Mouse (Mus musculus) embryo, embryonic 9.5 days (tissue): Measurements from ENCODE around the gene Atl2.

Source experiments
- DNase-seq: peaks from one replicate; pipeline ENCODE4 v3.0.0-alpha.2; 2017; ENCODE audit errors: extremely low spot score

The Atl2 gene

GRCm38 (mm10) chr17:79818884-79819283 lies 77.0 kb downstream of the Atl2 start:
- no peak for DNase-seq

- peak; percentile 84 for DNase-seq
Measured at GRCm38 (mm10) chr17:79817995-79818394, 77.9 kb downstream of the Atl2 start.

- no peak for DNase-seq
Measured at GRCm38 (mm10) chr17:79817551-79817950, 78.4 kb downstream of the Atl2 start.

- no peak for DNase-seq
Measured at GRCm38 (mm10) chr17:79816896-79817295, 79.0 kb downstream of the Atl2 start.

- DNase-seq: no peak
Measured at GRCm38 (mm10) chr17:79810421-79810820, 85.5 kb downstream of the Atl2 start.

DNA sequence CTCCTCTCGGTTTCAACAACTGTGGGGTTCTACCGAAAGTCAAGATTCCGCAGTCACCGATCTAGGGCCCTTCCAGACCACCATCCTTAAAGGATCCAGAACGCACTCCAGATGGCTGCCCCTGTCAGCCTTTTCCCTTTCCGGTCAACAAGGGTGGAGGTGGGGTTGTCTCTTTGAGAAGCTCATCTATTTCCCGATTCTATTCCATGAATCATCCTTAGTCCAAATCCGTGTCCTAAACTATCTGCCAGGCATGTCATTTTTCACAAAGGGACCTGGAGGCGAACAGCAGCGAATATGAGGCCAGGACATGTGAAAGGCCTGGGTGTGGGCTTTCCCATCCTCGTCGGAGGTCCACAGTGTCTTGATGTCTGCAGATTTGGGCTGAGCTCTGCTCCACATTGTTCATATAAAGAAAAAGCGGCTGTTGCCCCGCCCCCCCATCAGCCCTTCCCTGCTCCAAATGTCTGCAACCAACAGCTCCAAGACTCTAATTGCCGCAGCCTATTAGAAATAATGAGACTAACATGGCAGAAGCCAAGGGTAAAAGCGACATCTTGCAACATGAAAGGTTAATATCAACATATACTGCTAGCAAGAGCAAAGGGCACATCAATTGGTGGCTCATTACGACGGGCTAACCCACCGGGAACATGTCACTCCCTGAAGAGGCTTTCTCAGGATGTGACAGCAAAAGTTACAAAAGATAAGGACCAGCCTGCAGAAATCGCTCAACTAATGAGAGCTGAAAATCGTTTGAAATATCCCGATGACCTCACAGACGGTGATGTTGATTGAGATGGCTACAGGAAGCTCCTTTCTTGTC lies 86.2 kb downstream of the Atl2 start:
- no peak for DNase-seq

GRCm38 (mm10) chr17:79807237-79807930 lies 88.5 kb downstream of the Atl2 start:
- DNase-seq: no peak

DNA sequence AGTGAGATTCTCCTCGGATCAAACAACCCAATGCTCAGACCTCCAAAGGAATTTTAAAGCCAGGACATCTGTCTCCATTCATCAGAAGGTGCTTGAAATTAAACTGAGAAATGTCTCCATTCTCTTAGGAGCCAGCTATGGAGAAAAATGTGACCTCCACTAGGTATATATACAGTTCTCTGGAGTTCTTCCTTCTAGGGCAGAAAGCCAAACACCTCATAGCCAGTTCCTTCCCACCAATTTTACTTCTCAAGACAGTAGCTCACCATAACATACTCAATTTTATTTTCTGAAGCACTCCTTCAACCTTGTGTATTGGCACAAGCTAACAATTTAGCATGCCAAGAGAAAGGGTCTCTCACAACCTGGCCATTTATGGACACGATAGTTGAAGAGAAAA lies 91.2 kb downstream of the Atl2 start:
- DNase-seq: no peak

DNA sequence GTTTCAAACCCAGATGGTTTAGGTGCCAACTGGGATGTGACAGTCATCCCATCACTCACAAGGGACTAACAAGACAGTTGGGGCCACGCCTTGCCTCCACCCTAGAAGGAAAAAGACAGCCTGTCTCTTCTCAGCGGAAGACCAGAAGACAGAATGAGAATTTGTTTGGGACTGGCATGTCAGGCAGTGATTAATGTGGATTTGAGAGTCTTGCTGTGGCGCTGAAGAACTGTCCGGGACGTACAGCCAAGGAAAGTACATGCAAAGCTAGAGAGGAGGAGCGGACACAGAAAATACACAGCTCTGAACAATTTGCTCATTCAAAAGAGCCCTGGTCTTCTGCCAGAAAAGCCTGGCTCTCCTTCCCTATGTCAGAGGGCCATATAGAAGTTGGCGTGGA lies 93.9 kb downstream of the Atl2 start:
- no peak for DNase-seq

DNA sequence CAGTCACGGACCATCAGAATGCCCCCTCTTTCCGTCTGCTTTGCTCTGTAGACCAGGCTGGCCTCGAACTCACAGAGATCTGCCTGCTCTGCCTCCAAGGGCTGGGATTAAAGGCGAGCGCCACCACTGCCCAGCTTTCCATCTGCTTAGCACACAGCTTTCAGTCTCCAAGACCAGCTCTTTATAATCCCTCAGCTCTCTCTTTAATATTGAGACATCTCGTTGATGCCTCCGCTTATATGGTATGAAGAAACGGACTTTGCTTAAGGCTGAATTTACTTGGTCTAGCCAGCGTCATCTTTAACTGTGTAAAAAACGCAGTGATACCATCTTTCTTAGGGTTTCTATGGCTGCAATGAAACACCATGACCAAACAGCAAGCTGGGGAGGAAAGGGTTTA lies 97.1 kb downstream of the Atl2 start:
- DNase-seq: no peak
